Mouse (Mus musculus): Measurements from ENCODE around the gene Cacna2d4.

GRCm38 (mm10) chr6:119307867-119308413 lies 71.6 kb downstream of the Cacna2d4 start:
- no peak for TF ChIP-seq GATA1 (IDR thresholded peaks at IDR 0.05; ENCODE audit: borderline replicate concordance, low read length)
- TF ChIP-seq CTCF (IDR thresholded peaks at IDR 0.05; ENCODE audit: low read depth, low read length), result no peak
- TF ChIP-seq TAL1 (conservative IDR thresholded peaks at IDR 0.05; ENCODE audit: low read depth, low read length), result no peak
- no peak for TF ChIP-seq POLR2AphosphoS5 (IDR thresholded peaks at IDR 0.05; ENCODE audit: insufficient replicate concordance, low read depth, low read length)
- no peak for TF ChIP-seq GATA2 (IDR thresholded peaks at IDR 0.05; ENCODE audit: borderline replicate concordance, low read depth, low read length)

Measured in G1E (cell line).